Mouse (Mus musculus) lung, adult 2 months (tissue): ENCODE data around the gene Sypl.

Experiments used
- CTCF ChIP-seq: fragments of 200-500 bp; IDR thresholded peaks from 2 replicates; pipeline ENCODE4 v1.5.1; 2011; ENCODE audit warnings: mild to moderate bottlenecking, low read length, control low read depth; ENCODE audit not compliant: insufficient read depth
- POLR2A ChIP-seq: fragments of 200-500 bp; IDR thresholded peaks from 2 replicates; pipeline ENCODE4 v1.6.1; 2011; ENCODE audit warnings: low read depth, mild to moderate bottlenecking, control low read depth, low read length, borderline replicate concordance; ENCODE audit errors: extremely low read depth

- TF ChIP-seq POLR2A = no peak
- no peak for TF ChIP-seq CTCF
Observed at GRCm38 (mm10) chr12:32919527-32919926, 34.2 kb upstream of the Sypl start.
